Mouse (Mus musculus): ENCODE results near the gene Lsamp. TPM values are rescaled to one million over a fixed set of nuclear protein-coding genes. Genes with fewer than 3 reads are reported as not detected.

The Lsamp gene
- polyA plus RNA-seq, 1 experiment from 2014 or later = 0.04 TPM

DNA sequence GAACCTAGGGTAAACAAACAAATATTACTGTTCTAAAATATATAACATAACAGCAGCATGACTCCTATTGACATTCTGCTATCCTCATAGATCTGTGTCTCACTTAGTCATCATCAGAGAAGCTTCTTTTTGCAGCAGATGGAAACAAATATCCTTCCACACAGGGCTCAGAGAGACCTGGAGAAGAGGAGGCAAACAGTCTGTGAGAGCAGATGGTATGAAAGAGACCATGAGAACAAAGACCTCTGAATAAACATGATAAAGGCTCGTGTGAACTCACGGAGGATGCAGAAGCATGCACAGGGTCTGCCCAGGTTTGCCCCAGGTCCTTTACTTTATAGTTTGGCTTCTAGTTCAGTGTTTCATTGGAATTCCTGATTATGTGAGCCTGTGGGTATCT, 24.6 kb downstream of the Lsamp start:
- ATAC-seq = no peak
- H3K9me3 ChIP-seq (ENCODE audit: low read length) = no peaks in the 10 kb centered on the region
- no peaks in the 10 kb centered on the region for H3K27me3 ChIP-seq (ENCODE audit: insufficient read depth, low read length)
- no peaks in the 10 kb centered on the region for H3K36me3 ChIP-seq (replicated peaks; ENCODE audit: insufficient read depth, low read length)
- no peak overlapping the region for H3K4me2 ChIP-seq (ENCODE audit: low read depth, low read length)
- H3K4me3 ChIP-seq (ENCODE audit: low read depth, low read length) = no peak overlapping the region
- DNase-seq = no peak
- H3K27ac ChIP-seq (ENCODE audit: low read depth) = no peak overlapping the region
- H3K4me1 ChIP-seq (ENCODE audit: insufficient read depth) = no peaks in the 10 kb centered on the region
- H3K9ac ChIP-seq (replicated peaks) = no peak overlapping the region
- no peak for TF ChIP-seq CTCF (IDR thresholded peaks at IDR 0.05; ENCODE audit: low read depth)
- TF ChIP-seq EP300 (IDR thresholded peaks at IDR 0.05; ENCODE audit: low read depth) = no peak
- 53% methylated on average over 2 of the region's 2 CpGs for WGBS (ENCODE audit: insufficient replicate concordance)

DNA sequence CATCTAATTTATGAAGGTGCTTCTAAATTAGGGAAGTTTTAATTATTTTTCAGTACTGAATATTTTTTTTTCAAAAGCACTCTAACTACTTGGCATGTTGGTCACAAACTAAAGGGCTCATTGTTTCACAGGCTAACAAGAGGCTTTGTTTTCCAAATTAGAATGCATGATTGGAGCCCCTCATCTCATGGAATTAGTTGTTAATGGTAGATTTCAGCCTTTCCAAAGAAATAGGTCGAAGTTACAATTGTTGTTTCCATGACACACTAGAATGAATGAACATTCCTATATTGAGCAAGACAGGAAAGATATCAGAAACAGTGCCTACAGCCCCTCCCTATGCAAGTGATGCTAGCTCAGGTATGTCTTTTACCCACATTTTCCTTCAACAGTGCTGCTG, 26.9 kb downstream of the Lsamp start:
- no peak for TF ChIP-seq EP300 (IDR thresholded peaks at IDR 0.05; ENCODE audit: low read depth)
- TF ChIP-seq CTCF (IDR thresholded peaks at IDR 0.05; ENCODE audit: low read depth) = no peak
- Histone ChIP-seq H3K4me1 (ENCODE audit: insufficient read depth) (no peaks in the 10 kb centered on the region), H3K4me2 (ENCODE audit: low read depth, low read length) (no peak overlapping the region), H3K9ac (replicated peaks) (no peak overlapping the region), H3K27me3 (ENCODE audit: insufficient read depth, low read length) (no peaks in the 10 kb centered on the region), H3K27ac (ENCODE audit: low read depth) (no peak overlapping the region), H3K9me3 (ENCODE audit: low read length) (no peaks in the 10 kb centered on the region), H3K36me3 (replicated peaks; ENCODE audit: insufficient read depth, low read length) (no peaks in the 10 kb centered on the region), H3K4me3 (ENCODE audit: low read depth, low read length) (no peak overlapping the region)
- WGBS (ENCODE audit: insufficient replicate concordance) = 42% methylated on average over 1 of the region's 1 CpGs
- no peak for ATAC-seq
- no peak for DNase-seq

DNA sequence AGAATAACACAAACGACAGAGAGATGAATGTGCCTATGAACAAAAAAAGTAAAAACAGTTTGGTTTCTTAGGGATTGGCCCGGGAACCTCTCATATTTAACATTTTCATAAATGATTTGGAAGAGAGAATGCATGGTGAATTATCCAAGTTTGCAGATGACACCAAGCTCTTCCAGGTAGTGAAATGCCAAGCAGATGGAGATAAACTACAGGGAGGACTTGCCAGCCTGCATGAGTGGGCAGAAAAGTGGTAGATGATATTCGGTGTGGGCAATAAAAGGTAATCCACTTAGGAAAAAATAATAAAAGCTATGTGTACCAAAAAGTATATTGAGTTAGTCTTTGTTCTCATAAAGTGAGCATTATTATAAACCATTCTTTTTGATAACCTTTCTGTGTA, 38.5 kb downstream of the Lsamp start:
- TF ChIP-seq EP300 (IDR thresholded peaks at IDR 0.05; ENCODE audit: low read depth) (no peak), CTCF (IDR thresholded peaks at IDR 0.05; ENCODE audit: low read depth) (no peak)
- Histone ChIP-seq H3K36me3 (replicated peaks; ENCODE audit: insufficient read depth, low read length) (no peaks in the 10 kb centered on the region), H3K9me3 (ENCODE audit: low read length) (no peaks in the 10 kb centered on the region), H3K4me3 (ENCODE audit: low read depth, low read length) (no peak overlapping the region), H3K4me1 (ENCODE audit: insufficient read depth) (no peaks in the 10 kb centered on the region), H3K27me3 (ENCODE audit: insufficient read depth, low read length) (no peaks in the 10 kb centered on the region), H3K9ac (replicated peaks) (no peak overlapping the region), H3K27ac (ENCODE audit: low read depth) (no peak overlapping the region), H3K4me2 (ENCODE audit: low read depth, low read length) (no peak overlapping the region)
- WGBS (ENCODE audit: insufficient replicate concordance) = 78% methylated on average over 3 of the region's 3 CpGs
- ATAC-seq (no peak), DNase-seq (no peak)

DNA sequence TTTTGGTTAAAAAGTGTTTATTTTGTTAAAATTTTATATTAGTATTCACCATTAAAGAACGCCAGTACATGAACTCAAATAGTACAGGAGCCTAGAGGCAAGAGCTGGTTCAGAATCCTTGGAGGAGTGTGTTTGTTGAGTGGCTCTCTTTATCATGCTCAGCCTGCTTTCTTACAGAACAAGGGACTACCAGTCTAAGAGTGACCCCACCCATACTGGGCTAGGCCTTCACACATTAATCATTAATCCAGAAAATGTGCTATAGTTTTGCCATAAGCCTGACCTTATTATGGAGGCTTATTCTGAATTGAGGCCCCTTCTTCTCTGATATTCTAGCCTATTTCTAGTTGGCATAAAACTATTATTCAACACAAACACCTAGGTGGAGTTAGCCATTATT, 52.6 kb downstream of the Lsamp start:
- Histone ChIP-seq H3K27ac (ENCODE audit: low read depth) (no peak overlapping the region), H3K9me3 (ENCODE audit: low read length) (no peaks in the 10 kb centered on the region), H3K4me2 (ENCODE audit: low read depth, low read length) (no peak overlapping the region), H3K27me3 (ENCODE audit: insufficient read depth, low read length) (no peaks in the 10 kb centered on the region), H3K9ac (replicated peaks) (no peak overlapping the region), H3K4me3 (ENCODE audit: low read depth, low read length) (no peak overlapping the region), H3K4me1 (ENCODE audit: insufficient read depth) (no peaks in the 10 kb centered on the region), H3K36me3 (replicated peaks; ENCODE audit: insufficient read depth, low read length) (no peaks in the 10 kb centered on the region)
- TF ChIP-seq CTCF (IDR thresholded peaks at IDR 0.05; ENCODE audit: low read depth) (no peak), EP300 (IDR thresholded peaks at IDR 0.05; ENCODE audit: low read depth) (no peak)
- no peak for DNase-seq
- ATAC-seq = no peak
- 80% methylated on average over 1 of the region's 1 CpGs for WGBS (ENCODE audit: insufficient replicate concordance)

DNA sequence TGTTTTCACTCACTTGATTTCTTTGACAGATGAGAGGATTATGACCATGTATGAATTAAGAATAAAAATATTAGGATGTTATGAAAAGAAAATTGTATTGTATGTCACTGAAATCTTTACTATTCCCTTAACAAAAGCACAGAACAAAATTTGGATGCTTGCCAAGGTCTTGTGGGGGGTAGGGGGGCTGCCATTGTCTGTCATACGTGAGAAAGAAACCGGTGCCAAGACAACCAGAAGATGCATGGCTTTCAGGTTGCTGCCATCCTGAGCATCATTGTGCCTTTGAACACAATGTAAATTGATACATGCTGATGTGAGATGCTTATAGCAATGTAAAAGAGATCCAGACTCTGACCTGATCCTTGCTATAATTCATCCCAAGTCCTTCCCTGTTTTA, 75.4 kb downstream of the Lsamp start:
- H3K36me3 ChIP-seq (replicated peaks; ENCODE audit: insufficient read depth, low read length) = no peaks in the 10 kb centered on the region
- H3K27ac ChIP-seq (ENCODE audit: low read depth) = no peak overlapping the region
- ATAC-seq (no peak), DNase-seq (no peak)
- no peaks in the 10 kb centered on the region; the same call in 1 of the 2 replicates for H3K9me3 ChIP-seq (ENCODE audit: low read length)
- no peaks in the 10 kb centered on the region for H3K27me3 ChIP-seq (ENCODE audit: insufficient read depth, low read length)
- TF ChIP-seq CTCF (IDR thresholded peaks at IDR 0.05; ENCODE audit: low read depth) (no peak), EP300 (IDR thresholded peaks at IDR 0.05; ENCODE audit: low read depth) (no peak)
- H3K4me1 ChIP-seq (ENCODE audit: insufficient read depth) = no peaks in the 10 kb centered on the region
- no peak overlapping the region for H3K9ac ChIP-seq (replicated peaks)
- no peak overlapping the region for H3K4me3 ChIP-seq (ENCODE audit: low read depth, low read length)
- no peak overlapping the region for H3K4me2 ChIP-seq (ENCODE audit: low read depth, low read length)
- 76% methylated on average over 2 of the region's 2 CpGs for WGBS (ENCODE audit: insufficient replicate concordance)

DNA sequence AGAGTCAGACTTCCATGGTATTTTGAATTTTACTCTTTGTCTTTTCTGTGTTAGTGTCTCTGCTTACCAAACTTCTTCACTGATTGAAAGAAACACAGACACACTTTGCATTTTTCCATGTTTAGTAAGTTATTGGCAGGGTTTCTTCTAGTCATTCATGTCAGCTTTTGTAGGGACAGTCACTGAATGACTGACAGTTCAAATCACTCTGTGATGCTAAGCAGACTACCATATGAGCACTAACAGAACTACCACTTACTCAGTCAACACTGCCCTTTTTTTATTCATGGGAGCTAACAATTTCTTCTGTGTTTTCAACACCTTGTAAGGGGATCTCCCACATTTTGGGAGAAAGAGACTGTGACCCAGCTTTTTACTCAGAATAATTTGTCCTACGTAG, 75.8 kb downstream of the Lsamp start:
- no peak overlapping the region for H3K4me2 ChIP-seq (ENCODE audit: low read depth, low read length)
- H3K9me3 ChIP-seq (ENCODE audit: low read length) = no peaks in the 10 kb centered on the region; the same call in 1 of the 2 replicates

DNA sequence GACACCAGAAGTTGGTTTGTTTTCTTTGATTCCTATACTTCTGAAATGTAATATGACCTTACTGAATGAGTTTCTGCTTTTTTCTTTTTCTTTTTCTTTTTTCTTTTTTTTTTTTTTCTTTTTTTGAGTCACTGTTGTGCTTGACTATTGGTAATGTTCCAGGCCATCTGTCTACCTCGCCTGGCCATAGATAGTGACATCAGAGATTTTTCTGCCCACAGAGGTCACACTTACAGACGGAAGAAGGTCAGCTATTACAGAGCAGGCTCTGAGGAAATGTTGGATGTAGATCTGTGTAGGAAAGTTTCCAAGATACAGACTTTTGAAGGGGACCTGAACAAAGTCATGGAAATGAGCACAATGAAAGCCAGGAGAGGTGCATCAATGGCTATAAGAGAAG, 76.3 kb downstream of the Lsamp start:
- no peaks in the 10 kb centered on the region for H3K36me3 ChIP-seq (replicated peaks; ENCODE audit: insufficient read depth, low read length)
- no peak for DNase-seq
- H3K9me3 ChIP-seq (ENCODE audit: low read length) = no peaks in the 10 kb centered on the region; the same call in 1 of the 2 replicates
- no peaks in the 10 kb centered on the region for H3K27me3 ChIP-seq (ENCODE audit: insufficient read depth, low read length)
- no peaks in the 10 kb centered on the region for H3K4me1 ChIP-seq (ENCODE audit: insufficient read depth)
- no peak overlapping the region for H3K4me2 ChIP-seq (ENCODE audit: low read depth, low read length)
- no peak overlapping the region for H3K27ac ChIP-seq (ENCODE audit: low read depth)
- TF ChIP-seq EP300 (IDR thresholded peaks at IDR 0.05; ENCODE audit: low read depth) (no peak), CTCF (IDR thresholded peaks at IDR 0.05; ENCODE audit: low read depth) (no peak)
- WGBS (ENCODE audit: insufficient replicate concordance) = 53% methylated on average over 2 of the region's 2 CpGs
- H3K9ac ChIP-seq (replicated peaks) = no peak overlapping the region
- ATAC-seq = no peak
- no peak overlapping the region for H3K4me3 ChIP-seq (ENCODE audit: low read depth, low read length)

More for the DNA sequence above, 75.8 kb downstream of the Lsamp start:
- no peak for ATAC-seq
- H3K36me3 ChIP-seq (replicated peaks; ENCODE audit: insufficient read depth, low read length) = no peaks in the 10 kb centered on the region
- no peak overlapping the region for H3K27ac ChIP-seq (ENCODE audit: low read depth)
- DNase-seq = no peak
- no peak overlapping the region for H3K4me3 ChIP-seq (ENCODE audit: low read depth, low read length)
- no peaks in the 10 kb centered on the region for H3K27me3 ChIP-seq (ENCODE audit: insufficient read depth, low read length)
- 52% methylated on average over 1 of the region's 1 CpGs for WGBS (ENCODE audit: insufficient replicate concordance)
- no peaks in the 10 kb centered on the region for H3K4me1 ChIP-seq (ENCODE audit: insufficient read depth)
- TF ChIP-seq CTCF (IDR thresholded peaks at IDR 0.05; ENCODE audit: low read depth) (no peak), EP300 (IDR thresholded peaks at IDR 0.05; ENCODE audit: low read depth) (no peak)
- H3K9ac ChIP-seq (replicated peaks) = no peak overlapping the region
